Mouse (Mus musculus) olfactory bulb, adult 2 months (tissue): Measurements from ENCODE around the gene Colgalt2. TPM values are rescaled to one million over a fixed set of nuclear protein-coding genes. Genes with fewer than 3 reads are reported as not detected.
"Not testable (repeated sequence)": the region's sequence is repeated elsewhere in the genome, so short reads cannot be mapped to it uniquely, and the experiment has no call there.

ENCODE experiments used
- H3K27ac ChIP-seq: fragments of 200-500 bp; 2 replicates; pipeline ENCODE4 v1.5.1; 2012; ENCODE audit warnings: low read depth, low read length; ENCODE audit not compliant: insufficient read depth
- H3K4me1 ChIP-seq: fragments of 200-500 bp; 2 replicates; pipeline ENCODE4 v1.6.1; 2012; ENCODE audit warnings: low read length; ENCODE audit not compliant: control insufficient read depth, insufficient read depth
- H3K4me3 ChIP-seq: fragments of 200-500 bp; 2 replicates; pipeline ENCODE4 v1.5.1; 2012; ENCODE audit warnings: mild to moderate bottlenecking, low read depth, low read length, moderate library complexity; ENCODE audit not compliant: insufficient read depth
- CTCF ChIP-seq: fragments of 200-500 bp; IDR thresholded peaks from 2 replicates; pipeline ENCODE4 v1.5.1; 2012; ENCODE audit warnings: low read depth, mild to moderate bottlenecking, low read length, moderate library complexity; ENCODE audit not compliant: insufficient read depth
- POLR2A ChIP-seq: fragments of 200-500 bp; IDR thresholded peaks from 2 replicates; pipeline ENCODE4 v1.6.1; 2012; ENCODE audit warnings: mild to moderate bottlenecking, low read depth, low read length, moderate library complexity; ENCODE audit not compliant: insufficient read depth
- WGBS: fragments of 180-500 bp; shearing (Covaris S2); methylation state at CpG from one replicate; pipeline ENCODE4 v1.1.7; 2018; 5-methylcytosine and 5-hydroxymethylcytosine counted together
- polyA plus RNA-seq: library from polyadenylated mRNA; stranded (reverse); fragments of >200 nt; gene quantifications from 2 replicates; pipeline ENCODE4 v1.2.4, GENCODE M21; 2012; ENCODE audit warnings: low replicate concordance; ENCODE audit not compliant: missing spikeins, insufficient read depth, insufficient read length

Colgalt2 gene
- polyA plus RNA-seq, 1 experiment = not detected

GRCm38 (mm10) chr1:152414451-152414850, 14.8 kb downstream of the Colgalt2 start:
- Histone ChIP-seq H3K4me1 (0 out of 2 replicates have a peak, but pooled peaks cover 2% of the 10 kb centered on the region), H3K4me3 (no peak overlapping the region), H3K27ac (no peak overlapping the region)
- TF ChIP-seq CTCF (no peak), POLR2A (no peak)
- 62% methylated on average over 10 of the region's 10 CpGs for WGBS

- H3K27ac ChIP-seq = no peak overlapping the region
- 0 out of 2 replicates have a peak, but pooled peaks cover 2% of the 10 kb centered on the region for H3K4me1 ChIP-seq
- TF ChIP-seq POLR2A (no peak), CTCF (no peak)
- no peak overlapping the region for H3K4me3 ChIP-seq
- WGBS = 85% methylated on average over 13 of the region's 13 CpGs
These were observed 16.8 kb downstream of the Colgalt2 start for GRCm38 (mm10) chr1:152416306-152416904.

- 0 out of 2 replicates have a peak, but pooled peaks cover 2% of the 10 kb centered on the region for H3K4me1 ChIP-seq
- TF ChIP-seq CTCF = no peak
- no peak for TF ChIP-seq POLR2A
- WGBS = 74% methylated on average over 5 of the region's 5 CpGs
- H3K4me3 ChIP-seq = no peak overlapping the region
- no peak overlapping the region for H3K27ac ChIP-seq
These were observed 18.0 kb downstream of the Colgalt2 start for GRCm38 (mm10) chr1:152417602-152418001.

GRCm38 (mm10) chr1:152422295-152422694, 22.7 kb downstream of the Colgalt2 start:
- Histone ChIP-seq H3K4me1 (no peaks in the 10 kb centered on the region; the same call in 1 of the 2 replicates), H3K4me3 (no peak overlapping the region), H3K27ac (no peak overlapping the region)
- 78% methylated on average over 3 of the region's 3 CpGs for WGBS
- TF ChIP-seq CTCF (no peak), POLR2A (no peak)

GRCm38 (mm10) chr1:152423052-152423451, 23.4 kb downstream of the Colgalt2 start:
- no peak overlapping the region for H3K27ac ChIP-seq
- no peak overlapping the region for H3K4me3 ChIP-seq
- H3K4me1 ChIP-seq = no peaks in the 10 kb centered on the region; the same call in 1 of the 2 replicates
- 97% methylated on average over 3 of the region's 3 CpGs for WGBS
- TF ChIP-seq POLR2A (no peak), CTCF (no peak)

GRCm38 (mm10) chr1:152427912-152428581, 28.4 kb downstream of the Colgalt2 start:
- WGBS = 48% methylated on average over 12 of the region's 12 CpGs
- TF ChIP-seq CTCF (no peak), POLR2A (no peak)
- Histone ChIP-seq H3K4me3 (no peak overlapping the region), H3K4me1 (no peaks in the 10 kb centered on the region; the same call in 1 of the 2 replicates), H3K27ac (no peak overlapping the region)

GRCm38 (mm10) chr1:152429805-152430204, 30.2 kb downstream of the Colgalt2 start:
- WGBS = 96% methylated on average over 7 of the region's 7 CpGs
- Histone ChIP-seq H3K27ac (no peak overlapping the region), H3K4me3 (no peak overlapping the region), H3K4me1 (no peaks in the 10 kb centered on the region)
- TF ChIP-seq POLR2A = no peak
- TF ChIP-seq CTCF = no peak

- TF ChIP-seq POLR2A (no peak), CTCF (no peak)
- Histone ChIP-seq H3K27ac (no peak overlapping the region), H3K4me3 (no peak overlapping the region), H3K4me1 (no peaks in the 10 kb centered on the region)
- WGBS = 60% methylated on average over 4 of the region's 4 CpGs
These were observed 34.5 kb downstream of the Colgalt2 start for GRCm38 (mm10) chr1:152434166-152434565.

- not testable (repeated sequence) for H3K4me1 ChIP-seq, H3K27ac ChIP-seq, H3K4me3 ChIP-seq
- 84% methylated on average over 17 of the region's 17 CpGs for WGBS
These were observed 37.9 kb downstream of the Colgalt2 start for GRCm38 (mm10) chr1:152437518-152437917.

- Histone ChIP-seq H3K4me3 (no peak overlapping the region), H3K4me1 (no peaks in the 10 kb centered on the region), H3K27ac (no peak overlapping the region)
- 44% methylated on average over 4 of the region's 4 CpGs for WGBS
- TF ChIP-seq POLR2A (no peak), CTCF (no peak)
These were observed 39.8 kb downstream of the Colgalt2 start for GRCm38 (mm10) chr1:152439408-152439807.
